Mouse (Mus musculus) sigmoid colon, adult 10 weeks (tissue): ENCODE measurements around the gene Ptprm. TPM values are rescaled to one million over a fixed set of nuclear protein-coding genes. Genes with fewer than 3 reads are reported as not detected.

ENCODE experiments used
- polyA plus RNA-seq: library from polyadenylated mRNA; stranded (reverse); fragments of 350-450 nt; fragmentation: Illumina TruSeq; extraction: RNeasy Lipid Tissue Mini Kit (QIAGEN cat#74804); gene quantifications from one replicate; pipeline ENCODE4 v1.2.3, GENCODE M21; 2014; ENCODE audit warnings: low read depth, low replicate concordance

The Ptprm gene
- polyA plus RNA-seq, result 4.5 TPM

DNA sequence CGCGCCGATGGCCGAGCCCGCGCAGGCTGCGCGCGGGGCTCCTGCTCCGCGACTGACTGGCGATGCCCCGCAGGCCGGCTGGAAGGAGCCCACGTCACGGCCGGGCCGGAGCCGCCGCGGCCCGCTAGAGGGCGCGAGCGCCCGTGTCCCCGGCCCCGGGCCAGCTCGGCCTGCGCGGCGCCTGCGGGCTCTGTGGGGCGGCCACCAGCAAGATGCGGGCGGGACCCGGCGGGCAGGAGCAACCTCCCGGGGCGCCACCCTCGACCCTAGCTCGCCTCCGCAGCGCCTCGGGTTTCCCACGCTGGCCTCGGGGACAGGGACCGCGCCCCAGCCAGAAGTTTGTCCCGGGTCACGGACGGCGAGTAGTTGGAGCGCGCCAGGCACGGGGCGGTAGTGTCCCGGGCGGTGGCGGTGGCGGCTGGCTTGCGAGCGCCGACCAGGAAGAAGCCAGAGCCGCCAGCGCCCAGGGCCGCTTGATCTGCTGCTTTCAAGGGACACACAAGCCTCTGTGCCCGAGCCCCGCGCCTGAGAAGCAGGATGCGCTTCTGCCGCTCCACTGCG lies at the start of gene Ptprm:
Gene Ptprm, minus strand, starts transcription at position 7 of the 561 bp plus-strand sequence.

